Mouse (Mus musculus) liver, embryonic 14.5 days (tissue): ENCODE data around the gene Myo10. TPM values are rescaled to one million over a fixed set of nuclear protein-coding genes. Genes with fewer than 3 reads are reported as not detected.
A peak's percentile ranks its signal among the peaks of the same experiment; 100 is the strongest.

Source experiments
- ATAC-seq: fragments of 200-750 bp; cut with Nextera tagmentation; 2 replicates; pipeline ENCODE4 v1.8.0; 2017; ENCODE audit warnings: moderate number of reproducible peaks, mild to moderate bottlenecking, moderate library complexity; ENCODE audit not compliant: insufficient read depth
- DNase-seq, 3 experiments: peaks; one replicate each; pipeline ENCODE4 v3.0.0-alpha.2; 2012 to 2013; ENCODE audit warnings: low read depth in 3 of 3, low spot score in 3 of 3
- H3K27ac ChIP-seq: fragments of 300-500 bp; sonication (generic); 2 replicates; pipeline ENCODE4 v1.5.1; 2014; ENCODE audit warnings: moderate library complexity, mild to moderate bottlenecking, control low read depth, inconsistent platforms
- H3K27me3 ChIP-seq: fragments of 300-500 bp; sonication (generic); 2 replicates; pipeline ENCODE4 v1.6.1; 2014; ENCODE audit warnings: mild to moderate bottlenecking, low read length, moderate library complexity; ENCODE audit not compliant: control insufficient read depth, insufficient read depth
- H3K36me3 ChIP-seq: fragments of 300-500 bp; sonication (generic); replicated peaks from 2 replicates; pipeline ENCODE4 v1.6.1; 2014; ENCODE audit warnings: low read depth; ENCODE audit not compliant: control insufficient read depth, insufficient read depth
- H3K4me1 ChIP-seq, 2 experiments: fragments of 200-500 bp in 1 of 2; fragments of 300-500 bp in 1 of 2; sonication (generic) in 1 of 2; replicated peaks; 2 replicates each; pipeline ENCODE4 v1.6.1; 2012 to 2014; ENCODE audit warnings: antibody characterized with exemption in 1 of 2, inconsistent platforms in 1 of 2, low read length in 1 of 2; ENCODE audit not compliant: control insufficient read depth in 2 of 2, insufficient read depth in 2 of 2
- H3K4me2 ChIP-seq: fragments of 300-500 bp; sonication (generic); 2 replicates; pipeline ENCODE4 v1.6.1; 2014; ENCODE audit warnings: low read depth, mild to moderate bottlenecking, control low read depth, moderate library complexity
- H3K4me3 ChIP-seq, 2 experiments: fragments of 200-500 bp in 1 of 2; fragments of 300-500 bp in 1 of 2; sonication (generic) in 1 of 2; 2 replicates each; pipeline ENCODE4 v1.5.1; 2012 to 2014; ENCODE audit warnings: low read depth in 2 of 2, low read length in 2 of 2, mild to moderate bottlenecking in 2 of 2, control low read depth in 1 of 2, inconsistent platforms in 1 of 2, moderate library complexity in 1 of 2; ENCODE audit not compliant: insufficient read depth in 1 of 2
- H3K9ac ChIP-seq: fragments of 300-500 bp; sonication (generic); replicated peaks from 2 replicates; pipeline ENCODE4 v1.6.1; 2014; ENCODE audit warnings: mild to moderate bottlenecking, control low read depth, moderate library complexity
- H3K9me3 ChIP-seq: fragments of 300-500 bp; sonication (generic); 2 replicates; pipeline ENCODE4 v1.6.1; 2016; ENCODE audit warnings: low read length, mixed read lengths; ENCODE audit not compliant: control insufficient read depth
- CTCF ChIP-seq: IDR thresholded peaks from 2 replicates; pipeline ENCODE4 v1.5.1; 2016; ENCODE audit warnings: antibody characterized with exemption, low read depth, control low read depth
- EP300 ChIP-seq: IDR thresholded peaks from 2 replicates; pipeline ENCODE4 v1.6.1; 2016; ENCODE audit warnings: antibody characterized with exemption, low read depth
- WGBS: fragments of 180-500 bp; shearing (Covaris S2); extraction: QIAGEN DNeasy Blood & Tissue Kit; methylation state at CpG from one replicate; pipeline ENCODE4 v1.1.7; 2014; ENCODE audit not compliant: insufficient replicate concordance; 5-methylcytosine and 5-hydroxymethylcytosine counted together
- polyA plus RNA-seq, 2 experiments: library from polyadenylated mRNA; depleted of rRNA in 1 of 2; stranded (reverse) in 1 of 2; unstranded in 1 of 2; fragments of >200 nt; fragmentation: Nextera tagmentation in 1 of 2; extraction: Ambion mirVana in 1 of 2; gene quantifications; 2 replicates each; pipeline versions ENCODE4 v1.2.1 to v1.2.3; 2012 to 2014

The Myo10 gene
- polyA plus RNA-seq, 2 experiments, result 2.6 to 2.9 TPM

- H3K27me3 ChIP-seq, result peaks cover 21% of the 10 kb centered on the region
- H3K27ac ChIP-seq, result no peak overlapping the region
- WGBS, result 67% methylated on average over 7 of the region's 7 CpGs
- H3K36me3 ChIP-seq, result no peaks in the 10 kb centered on the region
- TF ChIP-seq CTCF, result no peak
- TF ChIP-seq EP300, result no peak
- no peaks in the 10 kb centered on the region for H3K9me3 ChIP-seq
- peaks cover 0 to 17% of the 10 kb centered on the region in 2 experiments; a peak in 2 of 4 replicates for H3K4me1 ChIP-seq
- DNase-seq, result no peak
- H3K4me2 ChIP-seq, result no peak overlapping the region
- no peak for ATAC-seq
- H3K4me3 ChIP-seq, result no peak overlapping the region
- H3K9ac ChIP-seq, result no peak overlapping the region
Observed at GRCm38 (mm10) chr15:25627012-25627411, 4.7 kb downstream of the Myo10 start.

GRCm38 (mm10) chr15:25628251-25628650 lies 5.9 kb downstream of the Myo10 start:
- no peak overlapping the region for H3K4me3 ChIP-seq
- peaks cover 12% of the 10 kb centered on the region for H3K27me3 ChIP-seq
- ATAC-seq (no peak), DNase-seq (no peak)
- no peaks in the 10 kb centered on the region for H3K36me3 ChIP-seq
- TF ChIP-seq CTCF (no peak), EP300 (no peak)
- H3K27ac ChIP-seq, result no peak overlapping the region
- no peaks in the 10 kb centered on the region for H3K9me3 ChIP-seq
- 61% methylated on average over 2 of the region's 2 CpGs for WGBS
- H3K4me2 ChIP-seq, result no peak overlapping the region
- peaks cover 0 to 23% of the 10 kb centered on the region in 2 experiments; a peak in 2 of 4 replicates for H3K4me1 ChIP-seq
- H3K9ac ChIP-seq, result no peak overlapping the region

- no peaks in the 10 kb centered on the region for H3K27me3 ChIP-seq
- DNase-seq (no peak), ATAC-seq (no peak)
- H3K27ac ChIP-seq, result no peak overlapping the region
- no peaks in the 10 kb centered on the region for H3K36me3 ChIP-seq
- TF ChIP-seq CTCF (no peak), EP300 (no peak)
- peaks cover 0 to 21% of the 10 kb centered on the region in 2 experiments; a peak in 2 of 4 replicates for H3K4me1 ChIP-seq
- no peaks in the 10 kb centered on the region for H3K9me3 ChIP-seq
- no peak overlapping the region for H3K9ac ChIP-seq
- H3K4me3 ChIP-seq, result no peak overlapping the region
- H3K4me2 ChIP-seq, result no peak overlapping the region
- 66% methylated on average over 9 of the region's 9 CpGs for WGBS
Observed at GRCm38 (mm10) chr15:25630716-25631115, 8.4 kb downstream of the Myo10 start.

GRCm38 (mm10) chr15:25631332-25631731 lies 9.0 kb downstream of the Myo10 start:
- no peaks in the 10 kb centered on the region for H3K36me3 ChIP-seq
- H3K4me2 ChIP-seq, result no peak overlapping the region
- H3K4me1 ChIP-seq, result peaks cover 0 to 21% of the 10 kb centered on the region in 2 experiments; a peak in 2 of 4 replicates
- TF ChIP-seq EP300 (no peak), CTCF (no peak)
- no peaks in the 10 kb centered on the region for H3K27me3 ChIP-seq
- no peak overlapping the region for H3K4me3 ChIP-seq
- H3K9me3 ChIP-seq, result no peaks in the 10 kb centered on the region
- ATAC-seq (no peak), DNase-seq (no peak)
- no peak overlapping the region for H3K9ac ChIP-seq
- WGBS, result 69% methylated on average over 6 of the region's 6 CpGs
- no peak overlapping the region for H3K27ac ChIP-seq

GRCm38 (mm10) chr15:25632902-25633301 lies 10.6 kb downstream of the Myo10 start:
- H3K27me3 ChIP-seq, result no peaks in the 10 kb centered on the region
- WGBS, result 64% methylated on average over 11 of the region's 11 CpGs
- no peak overlapping the region for H3K27ac ChIP-seq
- no peaks in the 10 kb centered on the region for H3K36me3 ChIP-seq
- no peak overlapping the region for H3K4me2 ChIP-seq
- H3K9me3 ChIP-seq, result no peaks in the 10 kb centered on the region
- no peak overlapping the region for H3K4me3 ChIP-seq
- H3K4me1 ChIP-seq, result peaks cover 0 to 21% of the 10 kb centered on the region in 2 experiments; a peak in 2 of 4 replicates
- DNase-seq (no peak), ATAC-seq (0 out of 2 replicates have a peak, but pooled peaks have one; percentile 18)
- H3K9ac ChIP-seq, result no peak overlapping the region
- TF ChIP-seq EP300, result no peak
- 0 out of 2 replicates have a peak, but pooled peaks have one; percentile 2 for TF ChIP-seq CTCF
